Mouse (Mus musculus): ENCODE measurements around the gene Pappa.

GRCm38 (mm10) chr4:65124369-65125151 lies 586 bp downstream of the Pappa start:
- no peak for TF ChIP-seq POLR2A (IDR thresholded peaks at IDR 0.05; ENCODE audit: low read depth, low read length)
- no peak for TF ChIP-seq CTCF (conservative IDR thresholded peaks at IDR 0.05 in 1 of 2, IDR thresholded peaks at IDR 0.05 in 1 of 2; ENCODE audit: low read depth in 2 of 2, low read length in 2 of 2)
- no peak for TF ChIP-seq SMC3 (IDR thresholded peaks at IDR 0.05; ENCODE audit: low read depth, low read length)
- TF ChIP-seq CHD1 (IDR thresholded peaks at IDR 0.05; ENCODE audit: low read depth, low read length): no peak
- no peak for TF ChIP-seq MAX (IDR thresholded peaks at IDR 0.05; ENCODE audit: low read length)
- no peak for TF ChIP-seq MAFK (IDR thresholded peaks at IDR 0.05; ENCODE audit: insufficient replicate concordance, low read length)
- no peak for TF ChIP-seq ZC3H11A (IDR thresholded peaks at IDR 0.05; ENCODE audit: low read depth, low read length)
- no peak for TF ChIP-seq ETS1 (conservative IDR thresholded peaks at IDR 0.05; ENCODE audit: low read depth, low read length)
- TF ChIP-seq TBP (conservative IDR thresholded peaks at IDR 0.05; ENCODE audit: low read depth, low read length): no peak
- no peak for TF ChIP-seq USF1 (IDR thresholded peaks at IDR 0.05; ENCODE audit: low read depth, low read length)
- no peak for TF ChIP-seq ZKSCAN1 (IDR thresholded peaks at IDR 0.05; ENCODE audit: borderline replicate concordance, low read depth, low read length)
- TF ChIP-seq CHD2 (IDR thresholded peaks at IDR 0.05; ENCODE audit: low read length): no peak
